Mouse (Mus musculus) gastrocnemius, postnatal 10 days (tissue): ENCODE data around the gene Tm9sf3. TPM values are rescaled to one million over a fixed set of nuclear protein-coding genes. Genes with fewer than 3 reads are reported as not detected.

Source experiments
- DNase-seq: peaks from one replicate; pipeline ENCODE4 v3.0.0; 2021; ENCODE audit warnings: mixed read lengths
- total RNA-seq, 2 experiments: library from RNA; stranded (reverse); gene quantifications; 2 replicates each; pipeline ENCODE4 v1.2.3; 2021

Gene Tm9sf3
- total RNA-seq, 2 experiments from 2014 or later: 92.6 to 99.5 TPM

DNA sequence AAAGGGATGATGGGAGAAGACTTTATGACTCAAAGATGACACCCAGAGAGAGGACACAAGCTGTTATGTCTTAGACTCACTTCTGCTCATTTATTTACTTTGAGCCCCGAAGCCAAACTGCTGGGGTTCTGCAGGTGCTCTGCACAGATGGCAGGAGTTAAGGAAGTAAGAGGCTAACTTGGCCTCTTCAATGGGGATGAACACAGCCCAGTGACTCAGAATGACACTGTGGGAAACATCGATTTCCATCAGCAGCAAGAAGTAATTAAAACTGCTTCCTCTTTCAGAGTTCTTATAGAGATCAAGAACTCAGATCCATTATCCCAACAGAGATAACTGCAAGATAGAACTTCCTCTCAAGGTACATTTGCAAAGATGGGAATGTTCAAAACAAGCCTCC is 86.9 kb downstream of the Tm9sf3 start:
- DNase-seq: no peak

DNA sequence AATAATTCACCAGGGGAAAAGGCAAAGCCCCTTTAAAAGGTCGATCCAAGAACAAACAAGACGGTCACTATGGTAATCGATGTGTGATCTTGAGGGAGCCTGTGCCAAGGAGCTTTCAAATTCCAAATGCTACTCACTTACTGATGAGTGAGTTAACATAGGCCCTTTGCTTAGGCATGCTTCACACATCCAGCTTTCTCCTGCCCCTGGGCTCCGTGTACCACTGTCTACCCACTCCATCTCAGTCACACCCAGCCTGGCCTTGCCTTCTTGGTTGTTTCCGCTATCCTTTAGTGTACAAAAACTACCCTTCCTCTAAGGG is 97.9 kb downstream of the Tm9sf3 start:
- DNase-seq: no peak

DNA sequence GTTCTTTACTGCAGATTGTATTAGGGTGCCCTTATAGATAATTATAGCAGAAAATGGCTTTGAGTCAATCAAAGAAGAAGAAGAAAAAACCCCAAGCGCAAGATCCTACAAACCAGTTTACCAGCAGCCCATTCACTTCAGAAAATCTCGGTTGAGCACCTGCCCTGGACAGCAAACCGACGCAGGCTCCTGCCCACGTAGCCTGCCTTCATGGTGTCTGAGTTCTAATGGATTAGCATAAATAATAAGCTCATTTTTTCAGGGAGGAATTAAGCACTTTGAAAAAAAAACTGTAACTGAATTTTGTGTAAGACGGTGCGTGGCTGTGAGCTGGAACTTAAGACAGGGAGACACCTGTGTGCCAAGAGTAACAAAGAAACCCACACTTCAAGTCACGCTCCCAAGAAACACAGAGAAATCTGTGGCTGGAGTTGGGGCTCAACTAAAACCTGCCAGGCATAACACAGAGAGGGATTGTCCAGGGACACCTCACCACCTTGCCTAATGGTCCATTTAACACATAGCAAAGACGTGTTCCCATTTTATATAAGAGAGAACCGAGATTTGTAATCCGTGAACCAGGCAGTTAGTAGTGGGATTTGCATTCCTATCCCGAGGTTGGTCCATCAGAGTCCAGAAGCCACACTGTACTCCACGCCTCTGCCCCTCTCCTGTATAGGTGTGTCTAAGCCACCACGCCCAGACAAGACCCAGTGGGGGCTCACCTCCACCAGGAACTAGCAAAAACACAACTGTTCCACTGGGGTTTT is 98.5 kb downstream of the Tm9sf3 start:
- no peak for DNase-seq

DNA sequence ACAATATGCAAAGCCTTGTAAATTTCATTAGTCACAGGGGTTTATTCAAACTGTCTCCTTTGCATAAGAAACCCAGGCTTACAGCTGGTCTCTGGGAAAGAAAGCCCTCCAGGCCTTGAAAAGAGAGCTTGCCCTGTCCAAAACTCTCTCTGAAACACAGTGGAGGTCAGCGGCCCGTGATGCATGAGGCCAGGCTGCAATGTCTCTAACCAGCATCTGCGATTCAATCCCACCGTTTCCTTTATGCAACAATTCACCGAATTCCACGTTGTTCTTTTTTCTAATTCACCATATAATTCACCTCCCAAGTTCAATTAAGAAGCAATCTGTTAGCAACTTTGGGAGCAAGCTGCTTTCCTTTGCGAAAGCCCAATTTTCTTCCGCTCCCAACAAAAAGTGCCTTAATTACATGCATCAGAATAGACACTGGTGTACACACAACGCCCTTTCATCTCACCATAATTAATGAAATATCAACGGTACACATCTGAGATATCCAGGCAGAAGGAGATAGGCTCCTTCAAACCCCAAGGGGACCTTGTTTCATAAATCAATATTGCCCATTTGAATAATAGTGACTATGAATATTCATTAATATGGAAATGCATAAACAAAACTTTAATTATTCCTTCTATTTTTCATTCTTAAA is 99.2 kb downstream of the Tm9sf3 start:
- no peak for DNase-seq

Other genes with a start within 250 kb of the Tm9sf3 start
- under 1 TPM in 1 of 2 experiments, not detected in 1; 0.38 TPM for gene Dntt, start 234.7 kb downstream of the Tm9sf3 start, total RNA-seq
- not detected for gene Opalin, start 186.9 kb downstream of the Tm9sf3 start, total RNA-seq
- under 1 TPM; 0.42 to 0.52 TPM for gene Tll2, start 57.2 kb downstream of the Tm9sf3 start, total RNA-seq
- 1 to 10 TPM in 1 of 2 experiments, under 1 TPM in 1; 0.87 to 2.7 TPM for gene Pik3ap1, start 121.1 kb upstream of the Tm9sf3 start, total RNA-seq
- 10 to 100 TPM; 14.9 to 20.0 TPM for gene Lcor, start 218.6 kb upstream of the Tm9sf3 start, total RNA-seq